Mouse (Mus musculus) liver, adult 2 months (tissue): ENCODE data around the gene Ren1.

Experiments used
- CTCF ChIP-seq: fragments of 200-500 bp; IDR thresholded peaks from 2 replicates; pipeline ENCODE4 v1.5.1; 2011; ENCODE audit warnings: low read depth, low read length, control low read depth
- POLR2A ChIP-seq: fragments of 200-500 bp; IDR thresholded peaks from 2 replicates; pipeline ENCODE4 v1.6.1; 2011; ENCODE audit warnings: low read length, control low read depth; ENCODE audit not compliant: insufficient read depth; ENCODE audit errors: extremely low read depth

DNA sequence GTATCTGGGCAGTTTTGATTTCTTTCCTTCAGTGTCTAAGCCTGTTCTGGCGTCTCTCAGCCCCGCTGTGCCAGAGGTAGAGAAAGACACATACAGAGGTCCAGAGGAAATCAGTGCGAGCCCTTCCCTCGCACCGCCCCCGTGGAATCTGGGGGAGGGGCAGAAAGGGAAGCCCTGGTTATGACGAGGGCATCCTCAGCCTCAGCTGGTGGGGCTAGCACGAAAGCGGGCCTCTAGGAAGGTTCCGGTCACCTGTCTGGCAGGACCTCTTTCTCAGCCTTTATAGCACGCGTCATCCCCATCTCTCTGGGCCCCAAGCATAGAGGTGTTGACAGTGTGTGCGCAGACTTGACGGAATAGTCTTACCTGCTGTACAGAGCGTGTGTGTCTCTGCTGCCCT, 5.6 kb downstream of the Ren1 start:
- no peak for TF ChIP-seq CTCF
- TF ChIP-seq POLR2A, result no peak
